Mouse (Mus musculus): Measurements from ENCODE around the gene Ophn1. TPM values are rescaled to one million over a fixed set of nuclear protein-coding genes. Genes with fewer than 3 reads are reported as not detected.

Ophn1 gene
- 9.4 and 9.5 TPM in 2 replicates for polyA plus RNA-seq (2021; fragmentation: Nextera tagmentation)
- long read RNA-seq, experiment 1, full-length matches to known transcripts = 11 of 18 reads
- long read RNA-seq, experiment 1, partial matches to known transcripts = 5 of 18 reads
- long read RNA-seq, experiment 1, other reads (novel, unspliced or antisense) = 2 of 18 reads
- long read RNA-seq, experiment 2, full-length matches to known transcripts = 68 of 95 reads
- long read RNA-seq, experiment 2, partial matches to known transcripts = 10 of 95 reads
- long read RNA-seq, experiment 2, other reads (novel, unspliced or antisense) = 17 of 95 reads

GRCm38 (mm10) chrX:98890406-98891116 lies at the start of gene Ophn1:
Gene Ophn1, minus strand, starts transcription at chrX:98891025.

GRCm38 (mm10) chrX:98936101-98936500 lies 45.3 kb upstream of the Ophn1 start, which contains the start of gene Yipf6:
Gene Yipf6, plus strand, starts transcription at chrX:98936316.

Small RNAs within 50 kb of the gene (microRNA-seq; reads per million reads assigned to microRNA genes)
- not detected for gene Gm27554

Other genes with a start within 250 kb of the Ophn1 start
- gene Yipf6, start 45.3 kb upstream of the Ophn1 start, polyA plus RNA-seq (2021; fragmentation: Nextera tagmentation) = 15.5 TPM in 2 replicates
- 2.2 and 3.4 TPM in 2 replicates for gene Stard8, start 112.2 kb upstream of the Ophn1 start, polyA plus RNA-seq (2021; fragmentation: Nextera tagmentation)
- 3.4 and 4.1 TPM in 2 replicates for gene Efnb1, start 245.1 kb upstream of the Ophn1 start, polyA plus RNA-seq (2021; fragmentation: Nextera tagmentation)

Measured in layer of hippocampus, adult 6 months (tissue).